Mouse (Mus musculus) spleen, adult 2 months (tissue): ENCODE results near the gene Coro6.

Experiments
- CTCF ChIP-seq: fragments of 200-500 bp; IDR thresholded peaks from 2 replicates; pipeline ENCODE4 v1.5.1; 2011; ENCODE audit warnings: mild to moderate bottlenecking, inconsistent platforms; ENCODE audit not compliant: insufficient read depth, insufficient read length, insufficient replicate concordance; ENCODE audit errors: extremely low read depth
- POLR2A ChIP-seq: fragments of 200-500 bp; IDR thresholded peaks from 2 replicates; pipeline ENCODE4 v1.6.1; 2011; ENCODE audit warnings: low read depth, low read length, inconsistent platforms

DNA sequence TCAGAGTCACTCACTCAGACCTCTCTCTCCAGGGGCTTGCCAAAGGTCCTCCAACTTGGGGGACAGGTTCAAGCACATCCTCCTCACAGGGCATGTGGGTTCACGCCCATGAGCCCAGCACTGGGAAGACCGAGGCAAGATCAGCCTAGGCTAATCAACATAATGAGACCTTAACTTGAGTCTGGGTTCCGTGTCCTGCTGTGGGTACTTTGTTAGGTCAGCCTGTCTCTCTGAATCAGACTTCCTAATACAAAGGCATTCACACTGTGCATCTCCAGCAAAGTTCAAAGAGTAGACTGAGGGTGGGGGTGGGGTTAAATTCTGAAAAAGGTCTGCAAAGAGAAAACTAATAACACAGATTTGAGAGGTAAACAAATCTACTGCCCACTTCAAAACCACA lies 2.9 kb downstream of the Coro6 start:
- TF ChIP-seq POLR2A (no peak), CTCF (no peak)
